Mouse (Mus musculus) ES-E14 (cell line): ENCODE results near the gene Fndc7. TPM values are rescaled to one million over a fixed set of nuclear protein-coding genes. Genes with fewer than 3 reads are reported as not detected.

Experiments
- DNase-seq: peaks from one replicate; pipeline ENCODE4 v3.0.0-alpha.2; 2013; ENCODE audit warnings: low read depth, low spot score
- H3K27ac ChIP-seq: 2 replicates; pipeline ENCODE4 v1.5.1; 2012; ENCODE audit warnings: low read depth, mild to moderate bottlenecking, low read length, moderate library complexity, mixed read lengths; ENCODE audit not compliant: poor library complexity, insufficient read depth, severe bottlenecking
- H3K36me3 ChIP-seq: 2 replicates; pipeline ENCODE4 v1.6.1; 2012; ENCODE audit warnings: mild to moderate bottlenecking, low read length, moderate library complexity, mixed read lengths; ENCODE audit not compliant: control insufficient read depth, poor library complexity, insufficient read depth, severe bottlenecking
- H3K4me1 ChIP-seq, 2 experiments: fragments of 150-350 bp in 1 of 2; sonication (generic) in 1 of 2; 2 replicates each; pipeline ENCODE4 v1.6.1; 2012; ENCODE audit warnings: low read length in 2 of 2, mild to moderate bottlenecking in 1 of 2, mixed read lengths in 1 of 2; ENCODE audit not compliant: control insufficient read depth in 2 of 2, insufficient read depth in 2 of 2, poor library complexity in 1 of 2
- H3K4me3 ChIP-seq, 2 experiments: fragments of 150-350 bp in 1 of 2; sonication (generic) in 1 of 2; 2 replicates each; pipeline ENCODE4 v1.5.1; 2012; ENCODE audit warnings: low read length in 2 of 2, low read depth in 1 of 2, mild to moderate bottlenecking in 1 of 2, mixed read lengths in 1 of 2; ENCODE audit not compliant: insufficient read depth in 1 of 2, poor library complexity in 1 of 2, severe bottlenecking in 1 of 2
- H3K9ac ChIP-seq: 2 replicates; pipeline ENCODE4 v1.6.1; 2012; ENCODE audit warnings: low read depth, mild to moderate bottlenecking, low read length, mixed read lengths; ENCODE audit not compliant: poor library complexity, insufficient read depth, severe bottlenecking
- H3K9me3 ChIP-seq: fragments of 150-350 bp; sonication (generic); 2 replicates; pipeline ENCODE4 v1.6.1; 2012; ENCODE audit warnings: low read depth, mild to moderate bottlenecking, low read length; ENCODE audit not compliant: control insufficient read depth, insufficient read depth
- CHD2 ChIP-seq: IDR thresholded peaks from 2 replicates; pipeline ENCODE4 v1.6.1; 2014; ENCODE audit warnings: mild to moderate bottlenecking, low read depth, low read length, inconsistent platforms
- HCFC1 ChIP-seq: IDR thresholded peaks from 2 replicates; pipeline ENCODE4 v1.6.1; 2012; ENCODE audit warnings: low read length, inconsistent platforms, borderline replicate concordance; ENCODE audit not compliant: insufficient read depth
- MAFK ChIP-seq: IDR thresholded peaks from 2 replicates; pipeline ENCODE4 v1.6.1; 2014; ENCODE audit warnings: mild to moderate bottlenecking, low read depth, low read length, inconsistent platforms; ENCODE audit not compliant: insufficient read depth
- ZC3H11A ChIP-seq: IDR thresholded peaks from 2 replicates; pipeline ENCODE4 v1.6.1; 2012; ENCODE audit warnings: low read depth, mild to moderate bottlenecking, inconsistent platforms, low read length, borderline replicate concordance
- ZNF384 ChIP-seq: IDR thresholded peaks from 2 replicates; pipeline ENCODE4 v1.6.1; 2012; ENCODE audit warnings: low read depth, low read length, inconsistent platforms
- in situ Hi-C, 2 experiments: fragments of 600-800 bp; cut with MboI; formaldehyde crosslinking; loops; one replicate each; pipeline ENCODE4 v1.15.1; 2025; ENCODE audit warnings: low sequenced_read_pairs in 2 of 2, inconsistent platforms in 1 of 2; ENCODE audit not compliant: unreplicated experiment in 2 of 2
- total RNA-seq: library from RNA; depleted of rRNA; stranded (reverse); fragments of 300-350 nt; gene quantifications from 2 replicates; pipeline ENCODE4 v1.2.3, GENCODE M21; 2012

The Fndc7 gene
- total RNA-seq, 1 experiment = 0.09 TPM

GRCm38 (mm10) chr3:108910303-108911080, 20.7 kb upstream of the Fndc7 start:
- TF ChIP-seq CHD2 (no peak), ZC3H11A (no peak)
- Histone ChIP-seq H3K36me3 (peaks cover 21% of the 10 kb centered on the region), H3K4me1 (0 out of 4 replicates have a peak, but pooled peaks cover 0 to 3% of the 10 kb centered on the region in 2 experiments), H3K27ac (peak overlapping the region; percentile 74), H3K9me3 (no peaks in the 10 kb centered on the region), H3K4me3 (peak overlapping the region; percentile 87 to 90), H3K9ac (peak overlapping the region; percentile 97)
- no peak for DNase-seq
- in situ Hi-C loops = no loop called here

DNA sequence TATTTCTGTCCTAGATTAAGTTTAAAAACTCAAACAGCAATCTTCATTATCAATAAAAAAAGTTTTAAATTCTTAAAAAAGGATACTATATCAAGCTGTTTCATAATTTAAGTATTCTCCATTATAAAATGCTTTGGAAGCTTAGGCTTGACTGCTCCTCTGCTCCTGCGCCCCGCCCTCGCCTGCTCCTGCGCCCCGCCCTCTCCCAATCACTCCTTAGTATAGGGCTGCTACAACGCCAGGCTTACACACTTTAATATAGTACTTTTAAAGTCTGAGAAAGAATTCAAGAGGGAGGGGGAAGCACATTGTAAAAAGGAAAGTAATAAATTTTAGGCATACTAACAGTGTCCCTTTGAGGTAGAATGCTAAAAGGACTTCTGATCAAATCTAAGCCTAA, 13.1 kb upstream of the Fndc7 start:
- TF ChIP-seq ZNF384 = no peak
- TF ChIP-seq HCFC1 = no peak
- TF ChIP-seq MAFK = no peak
- no peak for TF ChIP-seq CHD2
- no peak for TF ChIP-seq ZC3H11A
- no peak overlapping the region for H3K27ac ChIP-seq
- in situ Hi-C loops = no loop called here
- H3K9me3 ChIP-seq = no peaks in the 10 kb centered on the region
- DNase-seq = no peak
- peaks cover 35% of the 10 kb centered on the region for H3K36me3 ChIP-seq
- no peak overlapping the region for H3K9ac ChIP-seq
- no peaks in the 10 kb centered on the region for H3K4me1 ChIP-seq
- no peak overlapping the region for H3K4me3 ChIP-seq

DNA sequence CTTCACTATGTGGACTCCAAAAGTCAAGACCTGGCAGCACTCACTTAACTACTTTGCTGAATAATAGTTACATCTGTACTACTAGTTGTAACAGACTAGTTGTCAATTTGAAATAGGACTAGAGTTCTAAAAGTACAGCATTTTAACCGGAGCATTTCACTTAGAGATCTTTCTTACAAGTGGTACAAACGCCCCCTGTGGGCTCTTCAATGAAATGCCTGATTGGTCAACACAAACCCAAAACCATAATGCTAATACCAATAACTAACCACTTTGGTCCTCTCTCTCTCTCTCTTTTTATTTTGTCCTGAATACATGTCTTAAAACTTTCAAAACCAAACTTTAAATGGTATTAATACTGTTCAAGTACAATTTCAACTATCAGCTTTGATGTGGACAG, 12.2 kb upstream of the Fndc7 start:
- no peak for DNase-seq
- H3K4me3 ChIP-seq = no peak overlapping the region
- H3K9me3 ChIP-seq = no peaks in the 10 kb centered on the region
- H3K27ac ChIP-seq = no peak overlapping the region
- H3K4me1 ChIP-seq = no peaks in the 10 kb centered on the region
- no peak overlapping the region for H3K9ac ChIP-seq
- no peak for TF ChIP-seq HCFC1
- no peak for TF ChIP-seq MAFK
- no peak for TF ChIP-seq ZC3H11A
- no peak for TF ChIP-seq CHD2
- TF ChIP-seq ZNF384 = no peak
- in situ Hi-C loops = no loop called here
- peaks cover 30% of the 10 kb centered on the region for H3K36me3 ChIP-seq

- Histone ChIP-seq H3K36me3 (peaks cover 23% of the 10 kb centered on the region), H3K27ac (no peak overlapping the region), H3K9ac (no peak overlapping the region), H3K4me3 (no peak overlapping the region), H3K4me1 (no peaks in the 10 kb centered on the region), H3K9me3 (no peaks in the 10 kb centered on the region)
- TF ChIP-seq CHD2 (no peak), HCFC1 (no peak), MAFK (no peak), ZNF384 (no peak), ZC3H11A (no peak)
- no peak for DNase-seq
- in situ Hi-C loops = no loop called here
Observed at GRCm38 (mm10) chr3:108900681-108901080, 10.9 kb upstream of the Fndc7 start.

DNA sequence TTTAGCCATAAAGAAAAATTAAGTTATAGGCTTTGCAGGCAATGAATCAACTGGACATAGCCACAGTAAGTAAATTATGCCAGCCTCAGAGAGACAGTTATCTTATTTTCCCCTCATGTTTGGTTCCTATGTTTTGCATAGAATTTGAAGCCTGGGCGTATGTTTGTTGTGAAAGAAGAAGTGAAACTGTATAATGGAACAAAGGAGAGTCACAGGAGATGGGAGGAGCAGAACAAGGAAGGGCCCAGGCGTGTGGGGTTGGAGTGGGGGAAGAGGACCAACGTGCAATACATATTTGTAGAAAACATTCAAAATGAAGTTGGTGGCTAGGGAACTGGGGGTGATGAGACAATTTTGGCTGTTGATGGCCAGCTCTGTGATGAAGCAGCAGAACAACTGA, 10.3 kb upstream of the Fndc7 start:
- peaks cover 20% of the 10 kb centered on the region for H3K36me3 ChIP-seq
- H3K27ac ChIP-seq = no peak overlapping the region
- no peak overlapping the region for H3K4me3 ChIP-seq
- H3K4me1 ChIP-seq = no peaks in the 10 kb centered on the region
- H3K9me3 ChIP-seq = no peaks in the 10 kb centered on the region
- TF ChIP-seq HCFC1 (no peak), MAFK (no peak), ZNF384 (no peak), CHD2 (no peak), ZC3H11A (no peak)
- no peak overlapping the region for H3K9ac ChIP-seq
- DNase-seq = no peak
- in situ Hi-C loops = no loop called here
